In the genomic region with DNA sequence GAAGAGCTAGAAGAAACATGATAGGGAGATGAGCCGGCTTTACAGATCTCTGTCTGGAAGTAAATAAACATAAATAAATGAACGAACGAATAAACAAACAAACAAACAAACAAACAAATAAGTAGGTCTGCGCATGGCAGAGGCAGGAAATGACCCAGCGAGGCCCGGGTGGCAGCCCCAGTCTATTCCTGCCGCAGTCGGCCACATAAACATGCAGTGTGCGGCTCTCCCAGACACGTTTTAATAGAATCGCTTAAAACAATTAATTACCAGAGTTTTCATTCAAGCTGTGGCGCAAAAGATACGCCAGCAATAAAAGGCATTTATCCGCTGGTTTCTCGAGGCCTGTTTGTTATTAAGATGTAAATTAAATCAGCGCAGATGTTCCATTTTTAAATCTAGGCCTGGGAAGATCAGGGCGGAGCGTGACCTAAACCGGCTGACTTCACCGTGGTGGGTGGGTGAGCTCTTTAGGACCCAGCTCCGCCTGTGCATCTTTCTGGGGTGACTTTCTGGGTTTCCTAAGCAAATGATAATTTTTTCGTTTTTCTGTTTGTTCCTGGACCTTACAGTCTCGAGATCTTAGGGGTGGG, we compare ENCODE assay signal across 22 mouse cellular contexts. TPM values are rescaled to one million over a fixed set of nuclear protein-coding genes. Genes with fewer than 3 reads are reported as not detected.
DNase-seq lines count a peak whose midpoint lies in the region; ATAC-seq lines count a peak whose summit lies in the region.
"Had no signal": no experiment of that assay in that cellular context is flagged by ENCODE, and none has a peak within 500 bp of the region (broad histone marks: within the 10 kb centered on the region; RNA-seq: fewer than 3 reads in every experiment).

No protein-coding gene starts in this region.

- H3K4me2 ChIP-seq in neural tube, embryonic 11.5 days (ENCODE audit: low read depth) = no peak overlapping the region
- H3K4me2 ChIP-seq in hindbrain, embryonic 11.5 days (replicated peaks; ENCODE audit: low read depth, low read length) = no peak overlapping the region
- H3K4me2 ChIP-seq in midbrain, embryonic 14.5 days (ENCODE audit: low read length) = 0 out of 2 replicates have a peak overlapping the region, but pooled peaks have one; percentile 17
- H3K4me2 ChIP-seq: kidney, embryonic 15.5 days had no signal

- no peak overlapping the region for H3K9ac ChIP-seq in neural tube, embryonic 11.5 days (ENCODE audit: low read length)
- H3K9ac ChIP-seq in hindbrain, embryonic 11.5 days (ENCODE audit: low read depth, low read length) = no peak overlapping the region
- H3K9ac ChIP-seq in midbrain, embryonic 14.5 days (replicated peaks; ENCODE audit: low read length) = no peak overlapping the region
- H3K9ac ChIP-seq: kidney, embryonic 15.5 days; liver, embryonic 14.5 days had no signal

- no peaks in the 10 kb centered on the region for H3K9me3 ChIP-seq in neural tube, embryonic 11.5 days (ENCODE audit: control insufficient read depth, low read length)
- H3K9me3 ChIP-seq in hindbrain, embryonic 11.5 days (ENCODE audit: control insufficient read depth, low read length) = no peaks in the 10 kb centered on the region
- no peaks in the 10 kb centered on the region for H3K9me3 ChIP-seq in midbrain, embryonic 14.5 days (ENCODE audit: control insufficient read depth, low read length)
- H3K9me3 ChIP-seq: kidney, embryonic 15.5 days had no signal

- no peak overlapping the region for H3K4me3 ChIP-seq in neural tube, embryonic 11.5 days (ENCODE audit: low read depth, low read length)
- H3K4me3 ChIP-seq in hindbrain, embryonic 11.5 days (ENCODE audit: low read depth, low read length) = no peak overlapping the region
- no peak overlapping the region for H3K4me3 ChIP-seq in midbrain, embryonic 14.5 days (replicated peaks; ENCODE audit: low read depth, low read length)
- H3K4me3 ChIP-seq: kidney, embryonic 15.5 days had no signal

- no peaks in the 10 kb centered on the region for H3K36me3 ChIP-seq in neural tube, embryonic 11.5 days (ENCODE audit: control insufficient read depth, insufficient read depth, low read length)
- H3K36me3 ChIP-seq in hindbrain, embryonic 11.5 days (ENCODE audit: control insufficient read depth, insufficient read depth, low read length) = no peaks in the 10 kb centered on the region
- H3K36me3 ChIP-seq in midbrain, embryonic 14.5 days (ENCODE audit: control insufficient read depth, insufficient read depth, low read length) = no peaks in the 10 kb centered on the region
- H3K36me3 ChIP-seq: G1E; kidney, embryonic 15.5 days had no signal

- peaks cover 8% of the 10 kb centered on the region; the same call in 1 of the 2 replicates for H3K4me1 ChIP-seq in neural tube, embryonic 11.5 days (ENCODE audit: control insufficient read depth, insufficient read depth, low read length)
- peaks cover 13% of the 10 kb centered on the region for H3K4me1 ChIP-seq in hindbrain, embryonic 11.5 days (replicated peaks; ENCODE audit: control insufficient read depth, insufficient read depth, low read length)
- peaks cover 41% of the 10 kb centered on the region for H3K4me1 ChIP-seq in midbrain, embryonic 14.5 days (ENCODE audit: control insufficient read depth, insufficient read depth, low read length)

- H3K27me3 ChIP-seq in neural tube, embryonic 11.5 days (ENCODE audit: control insufficient read depth, insufficient read depth, low read length) = no peaks in the 10 kb centered on the region
- no peaks in the 10 kb centered on the region for H3K27me3 ChIP-seq in hindbrain, embryonic 11.5 days (ENCODE audit: control insufficient read depth, insufficient read depth, low read length)
- no peaks in the 10 kb centered on the region for H3K27me3 ChIP-seq in midbrain, embryonic 14.5 days (ENCODE audit: control insufficient read depth, insufficient read depth, low read length)

- peak; percentile 48; the same call in 1 of the 2 replicates for ATAC-seq in neural tube, embryonic 11.5 days (ENCODE audit: insufficient read depth, low FRiP score, low TSS enrichment)
- ATAC-seq in hindbrain, embryonic 11.5 days (ENCODE audit: low FRiP score) = peak; percentile 53
- ATAC-seq in midbrain, embryonic 14.5 days (ENCODE audit: low FRiP score, low TSS enrichment) = peak; percentile 57; the same call in 1 of the 2 replicates
- no peak for ATAC-seq in activated CD4-positive, CD25-positive, alpha-beta regulatory T cell, adult 4 months
- ATAC-seq: inflammation-experienced regulatory T-cells, adult 6 months had no signal

- WGBS in neural tube, embryonic 11.5 days = 66% methylated on average over 23 of the region's 23 CpGs
- 48% methylated on average over 23 of the region's 23 CpGs for WGBS in hindbrain, embryonic 11.5 days
- WGBS in midbrain, embryonic 14.5 days = 23% methylated on average over 23 of the region's 23 CpGs

- no peak overlapping the region for H3K27ac ChIP-seq in neural tube, embryonic 11.5 days (ENCODE audit: low read depth, low read length)
- H3K27ac ChIP-seq in hindbrain, embryonic 11.5 days (ENCODE audit: low read depth, low read length) = no peak overlapping the region
- H3K27ac ChIP-seq in midbrain, embryonic 14.5 days (replicated peaks; ENCODE audit: low read depth, low read length) = peak overlapping the region; percentile 46; the same call in 1 of the 2 replicates
- H3K27ac ChIP-seq: kidney, embryonic 15.5 days; liver, embryonic 14.5 days had no signal

- no peak for DNase-seq in neural tube, embryonic 11.5 days (ENCODE audit: low spot score)
- no peak for DNase-seq in neural tube, embryonic 10.5 days (ENCODE audit: extremely low spot score, low spot score)
- peak; percentile 53 for DNase-seq in hindbrain, embryonic 11.5 days (ENCODE audit: low spot score)
- DNase-seq in midbrain, embryonic 14.5 days = peak; percentile 77
- DNase-seq in layer of hippocampus, postnatal 10 days (ENCODE audit: low spot score in 2 of 2) = no peak
- no peak for DNase-seq in spleen, postnatal 10 days (ENCODE audit: low spot score in 2 of 2)
- DNase-seq: adrenal gland, adult 8-10 months; cerebellum, adult 2 months; gastrocnemius, postnatal 10 days; lung, postnatal 10 days had no signal

RNA-seq across cellular contexts. Expression of a gene that starts 33.9 kb away (rescaled TPM):
- polyA plus RNA-seq in neural tube, embryonic 11.5 days (2014; fragmentation: Nextera tagmentation; extraction: Ambion mirVana) = not detected in 2 replicates
- not detected in 2 replicates for polyA plus RNA-seq in hindbrain, embryonic 11.5 days (2014; fragmentation: Nextera tagmentation; extraction: Ambion mirVana)
- not detected in 2 replicates for polyA plus RNA-seq in midbrain, embryonic 14.5 days (2014; fragmentation: Nextera tagmentation; extraction: Ambion mirVana)
- total RNA-seq in layer of hippocampus, postnatal 10 days (2021) = not detected
- polyA plus RNA-seq in activated CD4-positive, CD25-positive, alpha-beta regulatory T cell, adult 4 months (2017; shearing (Covaris generic)) = not detected
- total RNA-seq: adrenal gland, adult 8-10 months; G1E; gastrocnemius, postnatal 10 days; heart, adult 8-10 months; megakaryocyte-erythroid progenitor cell, adult 5-6 weeks; neutrophil, adult 5-6 weeks had no signal
- polyA plus RNA-seq: cerebellum, adult 2 months; cortical plate, adult 2 months; G1E; heart, postnatal 0 days; inflammation-experienced regulatory T-cells, adult 6 months; kidney, embryonic 15.5 days; limb, embryonic 11.5 days; liver, embryonic 14.5 days; urinary bladder, adult 2 months had no signal

Comparison
In these comparisons a context has a peak if more than half of its experiments do, and no peak if none do; other contexts are left out.
1. DNase-seq: peak in hindbrain, embryonic 11.5 days (single experiment) and midbrain, embryonic 14.5 days (single experiment); none in neural tube, embryonic 11.5 days (single experiment), neural tube, embryonic 10.5 days (single experiment), layer of hippocampus, postnatal 10 days (0 of 2) and spleen, postnatal 10 days (0 of 2).